Mouse (Mus musculus) forebrain, embryonic 14.5 days (tissue): ENCODE results near the gene Pik3r5. TPM values are rescaled to one million over a fixed set of nuclear protein-coding genes. Genes with fewer than 3 reads are reported as not detected.

Experiments
- ATAC-seq: fragments of 200-750 bp; cut with Nextera tagmentation; 2 replicates; pipeline ENCODE4 v1.8.0; 2017; ENCODE audit warnings: mild to moderate bottlenecking, moderate library complexity
- DNase-seq: peaks from one replicate; pipeline ENCODE4 v3.0.0-alpha.2; 2015; ENCODE audit warnings: low spot score
- H3K27ac ChIP-seq: fragments of 300-500 bp; sonication (generic); 2 replicates; pipeline ENCODE4 v1.5.1; 2014; ENCODE audit warnings: low read depth, mild to moderate bottlenecking, control low read depth, low read length, moderate library complexity
- H3K27me3 ChIP-seq: fragments of 300-500 bp; sonication (generic); replicated peaks from 2 replicates; pipeline ENCODE4 v1.6.1; 2014; ENCODE audit warnings: low read length, control low read depth, mixed read lengths; ENCODE audit not compliant: control insufficient read depth, insufficient read depth
- H3K36me3 ChIP-seq: fragments of 300-500 bp; sonication (generic); 2 replicates; pipeline ENCODE4 v1.6.1; 2014; ENCODE audit warnings: low read length, control low read depth; ENCODE audit not compliant: control insufficient read depth, insufficient read depth
- H3K4me1 ChIP-seq: fragments of 300-500 bp; sonication (generic); 2 replicates; pipeline ENCODE4 v1.6.1; 2014; ENCODE audit warnings: antibody characterized with exemption, low read length, control low read depth; ENCODE audit not compliant: control insufficient read depth, insufficient read depth
- H3K4me2 ChIP-seq: fragments of 300-500 bp; sonication (generic); 2 replicates; pipeline ENCODE4 v1.6.1; 2014; ENCODE audit warnings: mild to moderate bottlenecking, control low read depth, low read length
- H3K4me3 ChIP-seq: fragments of 300-500 bp; sonication (generic); 2 replicates; pipeline ENCODE4 v1.5.1; 2014; ENCODE audit warnings: low read depth, low read length, control low read depth
- H3K9ac ChIP-seq: fragments of 300-500 bp; sonication (generic); 2 replicates; pipeline ENCODE4 v1.6.1; 2014; ENCODE audit warnings: mild to moderate bottlenecking, low read length, control low read depth, moderate library complexity
- H3K9me3 ChIP-seq: fragments of 300-500 bp; sonication (generic); replicated peaks from 2 replicates; pipeline ENCODE4 v1.6.1; 2016; ENCODE audit warnings: low read length, control low read depth, mixed read lengths; ENCODE audit not compliant: control insufficient read depth
- WGBS: fragments of 180-500 bp; shearing (Covaris S2); extraction: QIAGEN DNeasy Blood & Tissue Kit; methylation state at CpG from one replicate; pipeline ENCODE4 v1.1.7; 2014; 5-methylcytosine and 5-hydroxymethylcytosine counted together
- polyA plus RNA-seq: library from polyadenylated mRNA; unstranded; fragments of >200 nt; fragmentation: Nextera tagmentation; extraction: Ambion mirVana; gene quantifications from 2 replicates; pipeline ENCODE4 v1.2.1, GENCODE M21; 2014

The Pik3r5 gene
- polyA plus RNA-seq, 1 experiment from 2014 or later = 0.11 TPM

DNA sequence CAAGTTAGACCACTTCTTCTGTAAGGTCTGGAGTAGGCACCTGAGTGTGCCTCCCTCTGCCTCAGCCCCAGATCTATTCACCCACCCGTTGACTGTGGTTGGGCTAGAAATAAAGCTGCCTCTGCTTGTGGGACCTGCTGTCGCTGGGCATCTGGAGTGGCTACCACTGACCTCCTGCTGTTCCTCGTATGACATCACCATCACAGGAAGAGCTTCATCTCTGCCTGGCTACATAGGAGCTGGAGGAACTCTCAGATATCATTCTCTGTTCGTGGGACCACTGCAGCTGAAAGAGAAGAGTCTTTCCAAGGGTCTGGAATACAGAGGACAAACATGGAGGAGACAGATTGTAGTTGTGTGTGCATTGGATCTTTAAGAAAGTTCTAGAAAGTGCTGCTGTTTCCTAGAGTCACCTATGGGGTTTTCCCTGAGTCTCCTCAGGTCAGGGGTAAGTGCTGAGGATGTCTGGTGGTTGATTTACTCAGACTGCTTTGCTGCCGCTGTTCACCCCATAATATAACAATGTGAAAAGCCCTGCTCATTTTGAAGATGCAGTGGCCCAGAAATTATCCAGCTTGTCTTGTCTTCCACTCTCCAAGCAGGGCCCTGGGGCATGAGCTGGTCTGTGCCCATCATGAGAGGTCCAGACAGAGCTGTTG, 20.0 kb downstream of the Pik3r5 start:
- WGBS = 76% methylated on average over 5 of the region's 5 CpGs
- Histone ChIP-seq H3K27me3 (no peaks in the 10 kb centered on the region), H3K9me3 (no peaks in the 10 kb centered on the region), H3K9ac (no peak overlapping the region), H3K4me3 (no peak overlapping the region), H3K27ac (no peak overlapping the region), H3K4me1 (no peaks in the 10 kb centered on the region), H3K4me2 (no peak overlapping the region), H3K36me3 (no peaks in the 10 kb centered on the region)
- ATAC-seq = no peak
- DNase-seq = no peak

DNA sequence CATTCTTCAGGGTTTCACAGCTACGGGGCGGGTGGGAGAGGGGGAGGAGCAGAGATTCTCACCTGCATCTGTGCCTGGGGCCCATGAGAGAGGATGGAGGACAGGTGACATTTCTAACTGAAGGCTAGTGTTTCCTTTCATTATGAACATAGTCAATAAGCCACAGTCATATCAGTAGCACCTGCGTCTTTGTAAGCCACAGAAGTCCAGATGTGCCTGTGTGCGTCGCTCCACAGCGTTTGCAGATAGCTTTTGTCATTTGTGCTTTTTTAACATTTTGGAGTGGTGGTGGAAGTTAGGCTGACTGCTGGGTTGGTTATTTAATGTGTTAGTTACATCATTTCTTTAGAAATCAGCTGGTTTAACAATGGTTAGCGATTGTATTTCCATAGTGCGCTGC, 20.8 kb downstream of the Pik3r5 start:
- Histone ChIP-seq H3K9ac (no peak overlapping the region), H3K9me3 (no peaks in the 10 kb centered on the region), H3K4me3 (no peak overlapping the region), H3K36me3 (no peaks in the 10 kb centered on the region), H3K4me1 (no peaks in the 10 kb centered on the region), H3K4me2 (no peak overlapping the region), H3K27ac (no peak overlapping the region), H3K27me3 (no peaks in the 10 kb centered on the region)
- no peak for DNase-seq
- ATAC-seq = no peak
- WGBS = 93% methylated on average over 8 of the region's 8 CpGs

GRCm38 (mm10) chr11:68453301-68453700, 21.4 kb downstream of the Pik3r5 start:
- Histone ChIP-seq H3K9ac (no peak overlapping the region), H3K4me1 (no peaks in the 10 kb centered on the region), H3K36me3 (no peaks in the 10 kb centered on the region), H3K4me3 (no peak overlapping the region), H3K27me3 (no peaks in the 10 kb centered on the region), H3K4me2 (no peak overlapping the region), H3K27ac (no peak overlapping the region), H3K9me3 (no peaks in the 10 kb centered on the region)
- DNase-seq (no peak), ATAC-seq (no peak)
- WGBS = 81% methylated on average over 6 of the region's 6 CpGs

GRCm38 (mm10) chr11:68458086-68458485, 26.2 kb downstream of the Pik3r5 start:
- Histone ChIP-seq H3K36me3 (no peaks in the 10 kb centered on the region), H3K4me3 (no peak overlapping the region), H3K9ac (no peak overlapping the region), H3K4me2 (no peak overlapping the region), H3K4me1 (no peaks in the 10 kb centered on the region), H3K27me3 (no peaks in the 10 kb centered on the region), H3K27ac (no peak overlapping the region), H3K9me3 (no peaks in the 10 kb centered on the region)
- ATAC-seq = no peak
- DNase-seq = no peak
- 74% methylated on average over 8 of the region's 8 CpGs for WGBS

DNA sequence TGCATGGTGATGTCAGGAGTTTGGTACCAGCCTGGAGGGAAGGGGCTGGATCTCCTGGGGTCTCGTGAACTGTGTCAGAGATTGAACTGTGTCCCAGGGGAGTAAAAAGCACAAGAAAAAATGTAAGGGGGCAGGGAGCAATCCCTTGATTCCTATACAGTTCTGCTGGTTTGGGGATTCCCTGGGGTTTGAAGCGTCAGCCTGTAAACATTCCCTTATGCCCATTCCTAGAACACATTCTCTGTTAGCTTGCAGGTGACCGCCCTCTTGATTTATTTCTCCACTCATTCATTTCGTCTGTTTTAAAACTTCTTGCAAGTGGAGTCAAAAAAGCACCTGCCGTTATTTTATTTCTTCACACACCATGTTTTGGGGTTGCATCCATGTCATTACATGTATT, 27.1 kb downstream of the Pik3r5 start:
- no peak for DNase-seq
- 82% methylated on average over 5 of the region's 5 CpGs for WGBS

GRCm38 (mm10) chr11:68459486-68459885, 27.6 kb downstream of the Pik3r5 start:
- H3K9ac ChIP-seq = no peak overlapping the region
- no peak overlapping the region for H3K27ac ChIP-seq
- no peaks in the 10 kb centered on the region for H3K36me3 ChIP-seq
- H3K4me2 ChIP-seq = no peak overlapping the region
- no peaks in the 10 kb centered on the region for H3K27me3 ChIP-seq
- DNase-seq (no peak), ATAC-seq (no peak)
- H3K4me1 ChIP-seq = no peaks in the 10 kb centered on the region
- H3K9me3 ChIP-seq = no peaks in the 10 kb centered on the region
- 90% methylated on average over 5 of the region's 5 CpGs for WGBS
- no peak overlapping the region for H3K4me3 ChIP-seq

More for the DNA sequence above, 27.1 kb downstream of the Pik3r5 start:
- ATAC-seq = no peak
- Histone ChIP-seq H3K9me3 (no peaks in the 10 kb centered on the region), H3K4me3 (no peak overlapping the region), H3K4me2 (no peak overlapping the region), H3K27ac (no peak overlapping the region), H3K9ac (no peak overlapping the region), H3K36me3 (no peaks in the 10 kb centered on the region), H3K27me3 (no peaks in the 10 kb centered on the region), H3K4me1 (no peaks in the 10 kb centered on the region)

DNA sequence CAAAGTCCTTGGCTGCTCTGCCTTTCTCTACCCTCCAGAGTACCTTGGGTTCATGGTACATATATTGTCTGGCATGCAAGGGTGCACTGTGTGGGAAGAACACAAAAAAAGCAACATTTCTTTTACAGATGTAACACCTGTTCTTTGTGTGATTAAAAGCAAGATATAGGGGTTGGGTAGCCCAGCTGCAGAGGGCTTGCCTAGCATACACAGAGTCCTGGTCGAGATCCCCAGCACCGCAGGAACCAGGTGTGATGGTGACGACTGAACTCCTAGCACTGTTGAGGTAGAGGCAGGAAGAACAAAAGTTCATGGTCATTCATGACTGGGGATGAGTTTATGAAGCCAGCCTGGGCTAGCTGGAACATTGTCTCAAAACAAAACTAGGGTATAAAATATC, 30.8 kb downstream of the Pik3r5 start:
- Histone ChIP-seq H3K9me3 (no peaks in the 10 kb centered on the region), H3K36me3 (no peaks in the 10 kb centered on the region), H3K27me3 (no peaks in the 10 kb centered on the region), H3K9ac (no peak overlapping the region), H3K4me2 (no peak overlapping the region), H3K4me3 (no peak overlapping the region), H3K4me1 (no peaks in the 10 kb centered on the region), H3K27ac (no peak overlapping the region)
- WGBS = 82% methylated on average over 3 of the region's 3 CpGs
- DNase-seq (no peak), ATAC-seq (no peak)

- Histone ChIP-seq H3K9me3 (no peaks in the 10 kb centered on the region), H3K9ac (no peak overlapping the region), H3K4me1 (no peaks in the 10 kb centered on the region), H3K27ac (no peak overlapping the region), H3K36me3 (no peaks in the 10 kb centered on the region), H3K4me3 (no peak overlapping the region), H3K4me2 (no peak overlapping the region), H3K27me3 (no peaks in the 10 kb centered on the region)
- DNase-seq = no peak
- WGBS = 83% methylated on average over 5 of the region's 5 CpGs
- no peak for ATAC-seq
Observed at GRCm38 (mm10) chr11:68464260-68464659, 32.3 kb downstream of the Pik3r5 start.

DNA sequence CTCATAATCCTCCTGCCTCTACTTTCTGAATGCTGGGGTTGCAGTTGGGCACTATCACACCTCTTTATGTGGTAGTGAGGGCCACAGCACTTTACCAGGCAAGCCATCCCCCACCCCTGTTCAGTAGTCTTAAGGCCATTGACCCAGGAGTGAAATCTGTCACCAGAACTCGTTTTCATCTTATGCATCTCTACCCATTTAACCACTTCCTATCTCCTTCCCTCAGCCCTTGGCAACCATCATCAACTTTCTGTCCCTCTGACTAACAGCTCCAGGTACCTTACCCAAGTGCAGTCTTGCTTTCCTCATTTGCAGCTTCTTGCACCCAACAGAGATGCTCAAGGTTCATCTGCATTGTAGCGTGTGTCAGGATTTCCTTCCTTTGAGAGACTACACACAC, 33.2 kb downstream of the Pik3r5 start:
- no peak for DNase-seq
- H3K27me3 ChIP-seq = no peaks in the 10 kb centered on the region
- H3K9me3 ChIP-seq = no peaks in the 10 kb centered on the region
- no peaks in the 10 kb centered on the region for H3K4me1 ChIP-seq
- WGBS = 75% methylated on average over 2 of the region's 2 CpGs
- no peak overlapping the region for H3K4me2 ChIP-seq
- H3K36me3 ChIP-seq = no peaks in the 10 kb centered on the region
- H3K27ac ChIP-seq = no peak overlapping the region
- H3K9ac ChIP-seq = no peak overlapping the region
- ATAC-seq = no peak
- H3K4me3 ChIP-seq = no peak overlapping the region
